Mouse (Mus musculus) bone marrow macrophage, adult 2 months (primary cell): ENCODE measurements around the gene Anks1b.

Experiments
- CTCF ChIP-seq: IDR thresholded peaks from 2 replicates; pipeline ENCODE4 v1.5.1; 2012; ENCODE audit warnings: low read depth, mild to moderate bottlenecking, low read length, moderate library complexity
- POLR2A ChIP-seq: IDR thresholded peaks from 2 replicates; pipeline ENCODE4 v1.6.1; 2012; ENCODE audit warnings: mild to moderate bottlenecking, low read depth, low read length, borderline replicate concordance

- TF ChIP-seq CTCF (no peak), POLR2A (no peak)
Measured at GRCm38 (mm10) chr10:90733632-90734031, 860.3 kb downstream of the Anks1b start.
